Mouse (Mus musculus) cerebellum, adult 2 months (tissue): ENCODE data around the gene Fam120c.

Experiments
- CTCF ChIP-seq: fragments of 200-500 bp; IDR thresholded peaks from 2 replicates; pipeline ENCODE4 v1.5.1; 2011; ENCODE audit warnings: low read depth, mild to moderate bottlenecking, control low read depth, low read length, moderate library complexity, borderline replicate concordance; ENCODE audit not compliant: insufficient read depth
- POLR2A ChIP-seq: fragments of 200-500 bp; IDR thresholded peaks from 2 replicates; pipeline ENCODE4 v1.6.1; 2011; ENCODE audit warnings: low read length, control low read depth, borderline replicate concordance; ENCODE audit not compliant: insufficient read depth

DNA sequence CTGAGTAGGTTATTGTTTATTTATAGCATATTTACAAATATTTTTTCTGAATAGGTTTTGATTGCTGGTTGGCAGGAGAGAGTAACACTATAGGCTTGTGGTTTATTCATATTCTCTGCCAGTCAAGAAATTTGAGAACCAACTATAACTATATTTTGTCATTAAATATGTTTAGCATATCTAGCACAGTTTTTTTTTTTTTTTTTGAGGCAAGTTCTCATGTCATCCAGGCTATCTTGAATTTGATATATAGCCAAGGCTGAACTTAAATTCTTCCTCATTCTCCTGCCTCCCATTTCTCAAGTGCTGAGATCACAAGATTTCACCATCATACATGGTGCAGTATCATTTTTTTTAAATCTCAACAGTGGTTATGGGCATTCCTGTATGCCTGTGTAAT, 3.3 kb downstream of the Fam120c start:
- no peak for TF ChIP-seq POLR2A
- TF ChIP-seq CTCF, result no peak
